Mouse (Mus musculus) forebrain, postnatal 0 days (tissue): ENCODE measurements at regions not wholly inside any gene's neighbourhood (a gene's known extent, or its start where the extent isn't known, plus 50 kb on each side); places are given as distances from the start of the nearest gene placed in this dataset.

Experiments used
- ATAC-seq: fragments of 200-750 bp; cut with Nextera tagmentation; 2 replicates; pipeline ENCODE4 v1.8.0; 2017; ENCODE audit warnings: mild to moderate bottlenecking, moderate library complexity
- DNase-seq: peaks from one replicate; pipeline ENCODE4 v3.0.0-alpha.2; 2015
- H3K27ac ChIP-seq: fragments of 300-500 bp; sonication (generic); 2 replicates; pipeline ENCODE4 v1.5.1; 2014; ENCODE audit warnings: low read depth, mild to moderate bottlenecking, antibody characterized with exemption, low read length, moderate library complexity, mixed read lengths
- H3K27me3 ChIP-seq: fragments of 300-500 bp; sonication (generic); 2 replicates; pipeline ENCODE4 v1.6.1; 2014; ENCODE audit warnings: mild to moderate bottlenecking, low read length, mixed read lengths; ENCODE audit not compliant: insufficient read depth
- H3K36me3 ChIP-seq: fragments of 300-500 bp; sonication (generic); 2 replicates; pipeline ENCODE4 v1.6.1; 2014; ENCODE audit warnings: mild to moderate bottlenecking, moderate library complexity; ENCODE audit not compliant: insufficient read depth
- H3K4me1 ChIP-seq: fragments of 300-500 bp; sonication (generic); 2 replicates; pipeline ENCODE4 v1.6.1; 2014; ENCODE audit warnings: antibody characterized with exemption; ENCODE audit not compliant: insufficient read depth
- H3K4me2 ChIP-seq: fragments of 300-500 bp; sonication (generic); 2 replicates; pipeline ENCODE4 v1.6.1; 2014; ENCODE audit warnings: low read depth, mild to moderate bottlenecking, moderate library complexity
- H3K4me3 ChIP-seq: fragments of 300-500 bp; sonication (generic); 2 replicates; pipeline ENCODE4 v1.5.1; 2014; ENCODE audit warnings: low read depth, low read length, mixed read lengths
- H3K9ac ChIP-seq: fragments of 300-500 bp; sonication (generic); 2 replicates; pipeline ENCODE4 v1.6.1; 2014; ENCODE audit warnings: mild to moderate bottlenecking
- H3K9me3 ChIP-seq: fragments of 300-500 bp; sonication (generic); 2 replicates; pipeline ENCODE4 v1.6.1; 2016; ENCODE audit warnings: low read length
- CTCF ChIP-seq: sonication (generic); IDR thresholded peaks from 2 replicates; pipeline ENCODE4 v1.5.1; 2016; ENCODE audit warnings: antibody characterized with exemption, control low read depth, low read depth
- WGBS: fragments of 180-500 bp; shearing (Covaris S2); extraction: QIAGEN DNeasy Blood & Tissue Kit; methylation state at CpG from one replicate; pipeline ENCODE4 v1.1.7; 2014; 5-methylcytosine and 5-hydroxymethylcytosine counted together

DNA sequence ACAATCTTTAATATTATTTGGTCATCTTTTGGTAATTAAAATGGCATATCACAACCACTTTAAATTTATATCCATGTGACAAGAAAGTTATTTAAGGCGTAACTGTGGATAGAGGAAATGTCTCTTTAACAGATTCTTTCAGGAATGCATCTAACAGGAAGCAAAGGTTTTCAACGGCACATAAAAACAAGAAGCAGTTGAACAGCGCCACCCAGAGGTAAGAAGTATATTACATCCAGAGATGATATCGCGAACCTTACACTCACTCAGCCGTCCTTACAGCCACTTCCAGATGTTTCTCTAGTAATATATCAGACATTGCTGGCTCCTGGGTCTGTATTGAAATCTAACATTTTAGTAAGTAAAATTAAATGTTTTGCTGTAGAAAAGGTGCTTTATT lies 70.5 kb upstream of the Hnrnpa3 start:
- Histone ChIP-seq H3K4me3 (no peak overlapping the region), H3K9ac (no peak overlapping the region), H3K4me1 (0 out of 2 replicates have a peak, but pooled peaks cover 4% of the 10 kb centered on the region), H3K4me2 (no peak overlapping the region), H3K27ac (no peak overlapping the region), H3K9me3 (no peaks in the 10 kb centered on the region), H3K36me3 (no peaks in the 10 kb centered on the region), H3K27me3 (no peaks in the 10 kb centered on the region; the same call in 1 of the 2 replicates)
- 2% methylated on average over 6 of the region's 6 CpGs for WGBS
- peak; percentile 89 for TF ChIP-seq CTCF
- peak; percentile 92 for DNase-seq
- ATAC-seq: peak; percentile 48; the same call in 1 of the 2 replicates

- H3K4me1 ChIP-seq: 0 out of 2 replicates have a peak, but pooled peaks cover 4% of the 10 kb centered on the region
- 4% methylated on average over 19 of the region's 19 CpGs for WGBS
- peak overlapping the region; percentile 18 for H3K4me3 ChIP-seq
- ATAC-seq: peak; percentile 71
- no peak overlapping the region for H3K27ac ChIP-seq
- peak overlapping the region; percentile 38 for H3K4me2 ChIP-seq
- TF ChIP-seq CTCF: no peak
- peak; percentile 71 for DNase-seq
- H3K9me3 ChIP-seq: no peaks in the 10 kb centered on the region
- H3K27me3 ChIP-seq: no peaks in the 10 kb centered on the region; the same call in 1 of the 2 replicates
- peak overlapping the region; percentile 22; the same call in 1 of the 2 replicates for H3K9ac ChIP-seq
- H3K36me3 ChIP-seq: no peaks in the 10 kb centered on the region
These were observed 69.6 kb upstream of the Hnrnpa3 start for GRCm38 (mm10) chr2:75589452-75589851.

GRCm38 (mm10) chr2:75590175-75590574 lies 68.9 kb upstream of the Hnrnpa3 start:
- Histone ChIP-seq H3K27me3 (no peaks in the 10 kb centered on the region; the same call in 1 of the 2 replicates), H3K9me3 (no peaks in the 10 kb centered on the region), H3K36me3 (no peaks in the 10 kb centered on the region), H3K27ac (no peak overlapping the region), H3K4me1 (0 out of 2 replicates have a peak, but pooled peaks cover 4% of the 10 kb centered on the region), H3K9ac (no peak overlapping the region), H3K4me3 (peak overlapping the region; percentile 18; the same call in 1 of the 2 replicates), H3K4me2 (peak overlapping the region; percentile 38; the same call in 1 of the 2 replicates)
- DNase-seq (peak; percentile 87), ATAC-seq (peak; percentile 64)
- TF ChIP-seq CTCF: peak; percentile 95
- 7% methylated on average over 10 of the region's 10 CpGs for WGBS

GRCm38 (mm10) chr2:75600511-75600910 lies 58.5 kb upstream of the Hnrnpa3 start:
- TF ChIP-seq CTCF: no peak
- H3K27me3 ChIP-seq: no peaks in the 10 kb centered on the region
- H3K4me1 ChIP-seq: no peaks in the 10 kb centered on the region
- no peak overlapping the region for H3K9ac ChIP-seq
- no peak for ATAC-seq
- no peak overlapping the region for H3K27ac ChIP-seq
- H3K4me3 ChIP-seq: no peak overlapping the region
- H3K9me3 ChIP-seq: no peaks in the 10 kb centered on the region
- no peak for DNase-seq
- no peaks in the 10 kb centered on the region for H3K36me3 ChIP-seq
- H3K4me2 ChIP-seq: no peak overlapping the region
- WGBS: 85% methylated on average over 5 of the region's 5 CpGs

DNA sequence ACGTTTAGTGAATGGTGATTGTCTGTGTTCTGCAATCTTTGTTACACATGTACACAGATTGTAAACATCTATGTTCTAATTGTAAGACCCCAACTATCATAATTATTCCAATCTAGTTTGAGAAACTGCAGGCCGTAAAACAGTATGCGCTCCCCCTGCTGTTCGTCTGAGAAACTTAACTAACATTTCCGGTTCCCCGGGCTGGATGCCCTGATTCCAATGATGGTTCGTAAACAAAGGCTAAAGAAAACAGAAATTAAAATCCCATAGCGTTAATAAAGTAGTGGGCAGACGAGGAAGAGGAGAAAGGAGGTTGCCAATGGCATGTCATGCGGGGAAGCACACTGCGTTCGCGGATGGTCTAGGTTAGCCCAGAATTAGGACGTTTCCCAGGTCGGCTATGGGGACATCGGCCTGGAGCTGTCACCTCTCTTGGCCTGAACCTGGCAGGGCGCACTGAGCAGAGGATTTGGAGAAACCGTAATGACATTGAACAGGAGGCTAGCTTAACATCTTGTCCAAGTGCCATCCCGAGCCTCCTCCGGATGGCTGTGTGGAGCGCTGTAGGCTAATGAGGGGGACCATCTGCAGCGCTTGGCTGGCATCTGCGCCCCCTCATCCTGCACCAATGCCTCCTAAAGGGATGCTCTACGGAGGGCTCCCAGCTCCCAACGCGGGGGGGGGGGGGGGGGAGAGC lies 55.7 kb upstream of the Hnrnpa3 start:
- Histone ChIP-seq H3K4me3 (peak overlapping the region; percentile 38), H3K27me3 (0 out of 2 replicates have a peak, but pooled peaks cover 2% of the 10 kb centered on the region), H3K9ac (peak overlapping the region; percentile 49), H3K36me3 (no peaks in the 10 kb centered on the region), H3K9me3 (no peaks in the 10 kb centered on the region), H3K27ac (no peak overlapping the region), H3K4me1 (no peaks in the 10 kb centered on the region), H3K4me2 (peak overlapping the region; percentile 59)
- 6% methylated on average over 25 of the region's 26 CpGs for WGBS
- DNase-seq (peak; percentile 83), ATAC-seq (peak; percentile 94)
- TF ChIP-seq CTCF: peak; percentile 73

- 0 out of 2 replicates have a peak overlapping the region, but pooled peaks have one; percentile 20 for H3K4me2 ChIP-seq
- H3K4me1 ChIP-seq: no peaks in the 10 kb centered on the region
- H3K36me3 ChIP-seq: no peaks in the 10 kb centered on the region
- H3K9me3 ChIP-seq: no peaks in the 10 kb centered on the region
- no peak overlapping the region for H3K4me3 ChIP-seq
- no peak overlapping the region for H3K9ac ChIP-seq
- H3K27ac ChIP-seq: no peak overlapping the region
- TF ChIP-seq CTCF: peak; percentile 99
- peak; percentile 89 for DNase-seq
- under 1% methylated on average over 7 of the region's 7 CpGs for WGBS
- peaks cover 12% of the 10 kb centered on the region for H3K27me3 ChIP-seq
- no peak for ATAC-seq
These were observed 53.4 kb upstream of the Hnrnpa3 start for GRCm38 (mm10) chr2:75605634-75606033.

DNA sequence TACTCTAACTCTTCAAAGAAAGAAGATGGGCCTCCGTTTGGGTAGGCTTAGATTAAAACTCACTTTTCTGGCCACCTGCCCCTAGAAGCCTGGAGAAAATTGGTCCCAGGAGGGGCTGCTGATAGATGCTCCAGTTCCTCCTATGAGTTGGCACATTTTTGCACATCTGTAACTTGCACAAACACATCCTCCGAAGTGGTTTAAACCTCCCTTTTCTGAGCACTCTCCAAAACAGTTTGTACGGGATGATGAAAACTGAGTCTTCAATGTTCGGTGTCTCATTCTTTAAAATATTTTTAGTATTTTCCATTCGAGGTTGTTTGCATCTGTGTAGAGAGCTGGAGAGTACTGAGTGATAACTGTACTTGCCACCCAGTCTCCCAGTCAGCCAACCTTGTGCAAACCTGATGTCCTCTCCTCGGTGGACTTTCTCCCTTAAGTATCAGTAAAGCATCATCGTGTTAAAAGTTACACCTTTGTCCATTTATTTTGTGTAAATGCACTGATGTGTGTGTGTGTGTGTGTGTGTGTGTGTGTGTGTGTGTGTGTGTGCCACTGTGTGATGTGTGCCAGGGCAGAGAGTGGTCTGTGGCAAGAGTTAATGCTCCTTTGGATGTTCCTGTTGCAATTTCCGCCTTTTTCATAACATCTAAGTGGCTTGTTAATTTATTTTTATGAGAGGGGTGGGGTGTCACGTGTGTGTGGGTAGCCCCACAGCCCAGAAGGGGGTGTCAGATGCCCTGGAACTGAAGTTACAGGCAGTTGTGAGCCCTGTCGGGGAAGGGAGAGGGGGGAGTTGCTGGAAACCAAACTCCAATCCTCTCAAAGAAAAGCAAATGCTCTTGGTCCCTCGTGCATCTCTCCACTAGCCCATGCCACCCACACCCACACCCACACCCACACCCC lies 51.8 kb upstream of the Hnrnpa3 start:
- Histone ChIP-seq H3K9me3 (no peaks in the 10 kb centered on the region), H3K27ac (no peak overlapping the region), H3K4me1 (no peaks in the 10 kb centered on the region), H3K4me2 (no peak overlapping the region), H3K36me3 (no peaks in the 10 kb centered on the region), H3K4me3 (no peak overlapping the region), H3K27me3 (peaks cover 12% of the 10 kb centered on the region), H3K9ac (no peak overlapping the region)
- no peak for TF ChIP-seq CTCF
- ATAC-seq (no peak), DNase-seq (no peak)
- WGBS: 69% methylated on average over 11 of the region's 11 CpGs
